Mouse (Mus musculus) erythroblast, embryonic 14.5 days (primary cell): ENCODE data around the gene Shank2. TPM values are rescaled to one million over a fixed set of nuclear protein-coding genes. Genes with fewer than 3 reads are reported as not detected.

Experiments used
- H3K27me3 ChIP-seq: 2 replicates; pipeline ENCODE4 v1.6.1; 2012; ENCODE audit warnings: inconsistent platforms; ENCODE audit not compliant: control insufficient read depth
- H3K36me3 ChIP-seq: 2 replicates; pipeline ENCODE4 v1.6.1; 2012; ENCODE audit warnings: mild to moderate bottlenecking, inconsistent platforms; ENCODE audit not compliant: control insufficient read depth
- H3K4me1 ChIP-seq: 2 replicates; pipeline ENCODE4 v1.6.1; 2012; ENCODE audit warnings: inconsistent platforms; ENCODE audit not compliant: control insufficient read depth
- H3K4me3 ChIP-seq: replicated peaks from 2 replicates; pipeline ENCODE3; 2012; ENCODE audit warnings: moderate library complexity, mild to moderate bottlenecking, inconsistent platforms
- H3K9me3 ChIP-seq: 2 replicates; pipeline ENCODE4 v1.6.1; 2012; ENCODE audit warnings: low read length, inconsistent platforms, mixed read lengths; ENCODE audit not compliant: control insufficient read depth
- GATA1 ChIP-seq: IDR thresholded peaks from 2 replicates; pipeline ENCODE4 v1.6.1; 2012; ENCODE audit warnings: low read length, inconsistent platforms, mixed read lengths
- TAL1 ChIP-seq: IDR thresholded peaks from 3 replicates; pipeline ENCODE4 v1.6.1; 2012; ENCODE audit warnings: low read length, inconsistent platforms, mixed read lengths
- polyA plus RNA-seq: library from polyadenylated mRNA; stranded (reverse); fragments of >175 nt; gene quantifications from 2 replicates; pipeline ENCODE4 v1.2.3, GENCODE M21; 2012

Gene Shank2
- polyA plus RNA-seq, 1 experiment, result not detected

DNA sequence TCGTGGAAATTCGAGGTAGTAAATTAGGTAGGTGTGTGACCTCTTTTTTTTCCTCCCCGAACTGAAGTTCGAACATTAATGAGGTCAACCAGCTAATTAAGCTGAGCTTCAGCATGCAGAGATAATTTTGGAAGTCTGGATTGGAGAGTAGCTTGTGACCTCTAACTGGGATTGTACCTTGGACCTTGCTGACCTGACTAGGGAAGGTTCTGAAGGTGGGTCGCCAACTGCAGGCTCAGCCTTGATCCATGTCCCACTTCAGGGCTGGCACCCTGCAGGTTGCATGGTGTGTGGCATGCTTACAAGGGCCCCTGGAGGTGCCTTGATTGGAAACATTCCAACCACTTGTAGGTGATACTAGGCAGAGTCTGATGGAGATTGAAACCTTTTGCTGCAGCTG is 21.7 kb upstream of the Shank2 start:
- H3K4me1 ChIP-seq, result no peaks in the 10 kb centered on the region
- TF ChIP-seq GATA1 (no peak), TAL1 (no peak)
- no peaks in the 10 kb centered on the region for H3K36me3 ChIP-seq
- peaks cover 31% of the 10 kb centered on the region for H3K27me3 ChIP-seq
- no peaks in the 10 kb centered on the region for H3K9me3 ChIP-seq
- no peak overlapping the region for H3K4me3 ChIP-seq

DNA sequence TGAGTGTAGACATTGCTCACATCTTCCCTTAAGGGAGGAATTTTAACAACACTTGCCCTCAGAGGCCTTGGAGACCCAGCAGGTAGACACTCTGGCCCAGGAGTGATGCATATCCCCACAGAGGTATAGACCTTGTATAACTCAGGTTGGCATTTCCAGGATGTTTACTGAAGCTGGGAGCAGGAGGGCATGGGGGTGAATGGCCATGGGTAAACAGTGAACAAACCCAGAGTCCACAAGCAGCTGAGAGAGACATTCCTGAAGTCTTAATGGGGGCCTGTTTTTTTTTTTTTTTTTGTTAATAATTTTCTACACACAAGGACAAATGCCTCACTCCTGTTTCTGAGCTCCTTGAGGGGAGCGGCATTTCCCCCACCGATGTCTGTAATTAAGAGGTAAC is 15.4 kb upstream of the Shank2 start:
- H3K4me1 ChIP-seq, result no peaks in the 10 kb centered on the region
- TF ChIP-seq GATA1 (no peak), TAL1 (no peak)
- no peaks in the 10 kb centered on the region for H3K27me3 ChIP-seq
- no peaks in the 10 kb centered on the region for H3K36me3 ChIP-seq
- H3K4me3 ChIP-seq, result no peak overlapping the region
- H3K9me3 ChIP-seq, result no peaks in the 10 kb centered on the region

DNA sequence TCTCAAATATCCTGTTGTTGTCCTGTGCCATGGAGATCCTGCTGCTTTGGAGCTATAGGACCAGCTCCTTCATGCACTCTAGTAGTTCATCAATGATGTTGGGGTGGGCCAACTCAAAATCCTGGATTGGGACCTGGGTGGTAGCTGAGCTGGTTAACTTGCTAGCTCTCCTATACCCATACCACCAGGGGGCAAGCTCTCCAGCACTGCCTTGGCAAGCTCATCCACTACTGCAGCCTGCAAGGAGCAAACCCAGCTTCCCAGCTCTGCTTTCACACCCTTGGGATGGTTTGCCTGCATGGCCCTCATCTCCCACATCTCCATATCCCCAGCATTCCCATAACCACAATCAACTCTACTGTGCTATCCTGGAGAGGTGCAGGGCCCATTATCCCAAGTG is 10.6 kb upstream of the Shank2 start:
- Histone ChIP-seq H3K36me3 (no peaks in the 10 kb centered on the region), H3K27me3 (no peaks in the 10 kb centered on the region), H3K9me3 (no peaks in the 10 kb centered on the region), H3K4me1 (no peaks in the 10 kb centered on the region), H3K4me3 (no peak overlapping the region)
- TF ChIP-seq TAL1 (no peak), GATA1 (no peak)

DNA sequence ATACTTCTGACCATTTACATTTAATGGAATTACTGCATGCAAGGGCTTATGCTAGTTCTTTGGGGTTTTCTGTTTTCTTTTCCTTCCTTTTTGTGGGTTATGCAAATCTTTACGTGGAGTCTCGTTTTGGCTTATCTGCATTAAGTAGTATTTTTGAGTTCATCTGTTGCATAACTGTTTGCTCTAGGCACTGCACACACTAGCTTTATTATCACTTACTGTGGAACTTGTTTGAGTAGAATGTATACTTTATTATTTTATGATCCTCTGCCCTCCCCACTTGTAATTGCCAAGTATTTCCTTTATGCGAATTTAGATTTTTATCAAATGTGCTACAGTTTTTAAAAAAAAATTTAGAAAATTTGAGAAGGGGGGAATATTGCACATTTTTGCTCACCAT is 2.7 kb upstream of the Shank2 start:
- TF ChIP-seq TAL1, result no peak
- no peak for TF ChIP-seq GATA1
- Histone ChIP-seq H3K4me3 (no peak overlapping the region), H3K9me3 (no peaks in the 10 kb centered on the region), H3K27me3 (no peaks in the 10 kb centered on the region), H3K4me1 (no peaks in the 10 kb centered on the region), H3K36me3 (no peaks in the 10 kb centered on the region)

- Histone ChIP-seq H3K9me3 (no peaks in the 10 kb centered on the region), H3K27me3 (no peaks in the 10 kb centered on the region), H3K4me3 (no peak overlapping the region), H3K4me1 (no peaks in the 10 kb centered on the region), H3K36me3 (no peaks in the 10 kb centered on the region)
- TF ChIP-seq GATA1 (no peak), TAL1 (no peak)
Observed at GRCm38 (mm10) chr7:144003471-144003870, 1.7 kb downstream of the Shank2 start.

- Histone ChIP-seq H3K9me3 (no peaks in the 10 kb centered on the region), H3K36me3 (no peaks in the 10 kb centered on the region), H3K4me3 (no peak overlapping the region), H3K4me1 (no peaks in the 10 kb centered on the region), H3K27me3 (no peaks in the 10 kb centered on the region)
- no peak for TF ChIP-seq TAL1
- no peak for TF ChIP-seq GATA1
Observed at GRCm38 (mm10) chr7:144008079-144008478, 6.4 kb downstream of the Shank2 start.

GRCm38 (mm10) chr7:144008985-144009384 is 7.3 kb downstream of the Shank2 start:
- no peaks in the 10 kb centered on the region for H3K4me1 ChIP-seq
- TF ChIP-seq TAL1 (no peak), GATA1 (no peak)
- no peaks in the 10 kb centered on the region for H3K36me3 ChIP-seq
- H3K9me3 ChIP-seq, result no peaks in the 10 kb centered on the region
- no peaks in the 10 kb centered on the region for H3K27me3 ChIP-seq
- H3K4me3 ChIP-seq, result no peak overlapping the region

DNA sequence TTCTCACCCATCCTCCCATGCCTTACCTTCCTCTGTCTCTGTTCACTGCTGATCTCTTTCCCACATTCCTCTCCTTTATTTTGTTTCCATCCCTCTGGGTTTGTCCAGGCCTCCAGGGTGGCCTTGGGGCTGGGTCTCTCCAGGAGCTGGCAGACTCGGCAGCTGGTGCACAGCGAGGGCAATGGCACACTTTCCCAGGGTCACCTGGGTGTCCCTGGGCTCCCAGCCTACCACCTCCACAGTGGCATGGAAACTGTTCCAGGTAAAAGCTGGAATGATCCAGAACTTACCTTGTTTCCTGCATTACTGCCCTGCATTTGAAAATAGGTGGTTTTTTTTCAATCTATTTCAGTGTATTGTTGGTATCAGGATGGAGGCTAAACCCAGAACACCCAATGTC is 12.8 kb downstream of the Shank2 start:
- Histone ChIP-seq H3K9me3 (no peaks in the 10 kb centered on the region), H3K36me3 (no peaks in the 10 kb centered on the region)

GRCm38 (mm10) chr7:144021801-144022200 is 20.1 kb downstream of the Shank2 start:
- H3K36me3 ChIP-seq, result no peaks in the 10 kb centered on the region
- H3K27me3 ChIP-seq, result no peaks in the 10 kb centered on the region
- no peak overlapping the region for H3K4me3 ChIP-seq
- no peaks in the 10 kb centered on the region for H3K4me1 ChIP-seq
- no peak for TF ChIP-seq TAL1
- no peak for TF ChIP-seq GATA1
- peaks cover 3% of the 10 kb centered on the region for H3K9me3 ChIP-seq

More for the DNA sequence above, 12.8 kb downstream of the Shank2 start:
- no peaks in the 10 kb centered on the region for H3K27me3 ChIP-seq
- no peak overlapping the region for H3K4me3 ChIP-seq
- TF ChIP-seq TAL1 (no peak), GATA1 (no peak)
- H3K4me1 ChIP-seq, result no peaks in the 10 kb centered on the region

- no peaks in the 10 kb centered on the region for H3K4me1 ChIP-seq
- H3K36me3 ChIP-seq, result no peaks in the 10 kb centered on the region
- H3K4me3 ChIP-seq, result no peak overlapping the region
- no peak for TF ChIP-seq GATA1
- no peaks in the 10 kb centered on the region for H3K27me3 ChIP-seq
- peaks cover 3% of the 10 kb centered on the region for H3K9me3 ChIP-seq
Observed at GRCm38 (mm10) chr7:144022682-144023081, 21.0 kb downstream of the Shank2 start.
